Mouse (Mus musculus) hindbrain, embryonic 15.5 days (tissue): ENCODE results near the gene Zdhhc16. TPM values are rescaled to one million over a fixed set of nuclear protein-coding genes. Genes with fewer than 3 reads are reported as not detected.

Experiments used
- polyA plus RNA-seq: library from polyadenylated mRNA; unstranded; fragments of >200 nt; fragmentation: Nextera tagmentation; extraction: Ambion mirVana; gene quantifications from 2 replicates; pipeline ENCODE4 v1.2.1, GENCODE M21; 2015

The Zdhhc16 gene
- polyA plus RNA-seq, 1 experiment from 2014 or later, result 85.9 TPM

Other genes with a start within 250 kb of the Zdhhc16 start
- gene Slit1, start 189.8 kb upstream of the Zdhhc16 start, polyA plus RNA-seq, result 23.5 and 25.7 TPM in 2 replicates
- gene Arhgap19, start 131.4 kb upstream of the Zdhhc16 start, polyA plus RNA-seq, result 5.8 and 6.6 TPM in 2 replicates
- gene Frat1, start 103.5 kb upstream of the Zdhhc16 start, polyA plus RNA-seq, result 19.1 and 21.1 TPM in 2 replicates
- gene Frat2, start 85.3 kb upstream of the Zdhhc16 start, polyA plus RNA-seq, result 6.7 and 8.1 TPM in 2 replicates
- gene Rrp12, start 37.3 kb upstream of the Zdhhc16 start, polyA plus RNA-seq, result 17.6 and 19.4 TPM in 2 replicates
- gene Pgam1, start 21.6 kb upstream of the Zdhhc16 start, polyA plus RNA-seq, result 530 and 573 TPM in 2 replicates
- gene Exosc1, start 57 bp upstream of the Zdhhc16 start, polyA plus RNA-seq, result 52.3 and 59.8 TPM in 2 replicates
- 31.3 and 33.4 TPM in 2 replicates for gene Mms19, start 47.7 kb downstream of the Zdhhc16 start, polyA plus RNA-seq
- gene Ubtd1, start 48.3 kb downstream of the Zdhhc16 start, polyA plus RNA-seq, result 13.0 and 15.0 TPM in 2 replicates
- 1.0 and 1.3 TPM in 2 replicates for gene Ankrd2, start 102.5 kb downstream of the Zdhhc16 start, polyA plus RNA-seq
- 1.6 and 1.8 TPM in 2 replicates for gene Hoga1, start 112.1 kb downstream of the Zdhhc16 start, polyA plus RNA-seq
- 0.12 and 0.14 TPM in 2 replicates for gene 4933411K16Rik, start 118.8 kb downstream of the Zdhhc16 start, polyA plus RNA-seq
- gene Morn4, start 152.9 kb downstream of the Zdhhc16 start, polyA plus RNA-seq, result 130 and 140 TPM in 2 replicates
- gene Pi4k2a, start 157.0 kb downstream of the Zdhhc16 start, polyA plus RNA-seq, result 29.5 and 33.5 TPM in 2 replicates
- 7.8 and 9.6 TPM in 2 replicates for gene Avpi1, start 195.6 kb downstream of the Zdhhc16 start, polyA plus RNA-seq
- gene Marveld1, start 213.9 kb downstream of the Zdhhc16 start, polyA plus RNA-seq, result 4.3 and 4.6 TPM in 2 replicates
- gene Zfyve27, start 230.5 kb downstream of the Zdhhc16 start, polyA plus RNA-seq, result 60.0 and 65.0 TPM in 2 replicates